Mouse (Mus musculus) large intestine, adult 2 months (tissue): Measurements from ENCODE around the gene Gpr173. TPM values are rescaled to one million over a fixed set of nuclear protein-coding genes. Genes with fewer than 3 reads are reported as not detected.

ENCODE experiments used
- DNase-seq: peaks from one replicate; pipeline ENCODE4 v3.0.0-alpha.2; 2012; ENCODE audit warnings: low read depth, low spot score
- WGBS: fragments of 180-500 bp; shearing (Covaris S2); methylation state at CpG from one replicate; pipeline ENCODE4 v1.1.7; 2018; 5-methylcytosine and 5-hydroxymethylcytosine counted together
- polyA plus RNA-seq: library from polyadenylated mRNA; depleted of rRNA; stranded (reverse); fragments of >200 nt; gene quantifications from 2 replicates; pipeline ENCODE4 v1.2.3, GENCODE M21; 2012; rRNA removed

The Gpr173 gene
- polyA plus RNA-seq, 1 experiment, result 0.67 TPM

GRCm38 (mm10) chrX:152307942-152308341 is 60.6 kb downstream of the Gpr173 start:
- 48% methylated on average over 2 of the region's 2 CpGs for WGBS
- no peak for DNase-seq

- no peak for DNase-seq
Measured at GRCm38 (mm10) chrX:152307371-152307770, 61.1 kb downstream of the Gpr173 start.

- DNase-seq, result no peak
- WGBS, result 76% methylated on average over 2 of the region's 2 CpGs
Measured at GRCm38 (mm10) chrX:152306224-152306623, 62.3 kb downstream of the Gpr173 start.

Other genes with a start within 250 kb of the Gpr173 start
- gene Iqsec2, start 224.4 kb downstream of the Gpr173 start, polyA plus RNA-seq, result 10.8 and 11.5 TPM in 2 replicates
- gene Kdm5c, start 135.7 kb downstream of the Gpr173 start, polyA plus RNA-seq, result 42.7 and 61.0 TPM in 2 replicates
- gene Kantr, start 41.2 kb downstream of the Gpr173 start, polyA plus RNA-seq, result 1.3 and 3.0 TPM in 2 replicates
- gene Tspyl2, start 26.3 kb downstream of the Gpr173 start, polyA plus RNA-seq, result 10.5 and 12.8 TPM in 2 replicates
- not detected in 2 replicates for gene Cldn34a, start 194.6 kb upstream of the Gpr173 start, polyA plus RNA-seq